Mouse (Mus musculus): ENCODE data around the gene Kank4. TPM values are rescaled to one million over a fixed set of nuclear protein-coding genes. Genes with fewer than 3 reads are reported as not detected.

Gene Kank4
- total RNA-seq (2023), result not detected

DNA sequence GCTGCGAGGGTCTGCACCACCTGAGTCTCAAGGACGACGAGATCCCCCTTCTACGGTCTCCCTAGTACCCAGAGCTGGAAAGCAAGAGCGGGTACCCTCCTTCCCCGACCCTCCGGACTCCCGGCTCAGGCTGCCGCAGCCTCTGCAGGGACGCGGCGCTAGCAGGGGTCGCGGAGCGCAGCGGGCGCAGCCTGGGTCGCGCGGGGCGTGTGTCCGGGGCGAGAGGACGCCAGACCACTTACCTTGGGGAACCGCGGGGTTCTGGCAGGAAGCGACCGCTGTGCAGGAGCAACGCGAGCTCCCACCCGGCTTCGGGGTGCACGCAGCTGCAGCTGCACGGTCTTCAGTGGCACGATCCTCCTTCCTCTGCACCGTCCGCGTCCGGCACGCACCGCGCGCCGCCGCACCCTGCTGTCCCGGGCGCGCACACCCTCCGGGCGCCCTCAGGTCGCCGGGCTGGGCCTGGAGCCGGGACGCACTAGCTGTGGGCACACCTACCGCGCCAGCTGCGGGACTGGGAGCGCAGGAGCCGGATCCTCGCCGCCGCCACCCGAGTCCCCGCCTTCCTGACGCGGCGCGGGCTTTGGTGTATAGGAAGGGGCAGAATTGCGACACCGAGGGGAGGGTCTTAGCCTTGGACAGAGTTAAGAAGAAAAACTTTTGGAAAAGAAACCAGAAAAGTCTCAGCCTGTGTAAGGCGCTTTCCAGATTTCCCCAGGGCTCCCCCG, at the start of gene Kank4:
Gene Kank4 (minus strand): TSS at position 354 of the 728 bp plus-strand sequence.

DNA sequence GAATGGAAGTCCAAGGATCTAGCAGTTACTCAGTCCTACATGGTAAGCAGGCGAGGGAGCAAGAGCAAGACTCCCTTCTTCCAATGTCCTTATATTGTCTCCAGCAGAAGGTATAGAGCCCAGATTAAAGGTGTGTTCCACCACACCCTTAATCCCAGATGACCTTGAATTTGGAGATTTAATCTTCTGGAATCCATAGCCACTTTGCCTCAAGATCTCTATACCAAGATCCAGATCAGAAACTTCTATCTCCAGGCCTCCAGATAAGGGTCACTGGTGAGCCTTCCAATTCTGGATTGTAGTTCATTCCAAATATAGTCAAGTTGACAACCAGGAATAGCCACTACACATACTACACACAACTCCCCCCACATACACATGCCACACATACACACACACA, 6.4 kb upstream of the Kank4 start, which contains the start of gene I0C0044D17Rik:
Gene I0C0044D17Rik (minus strand): TSS at position 101 of the 400 bp plus-strand sequence.

DNA sequence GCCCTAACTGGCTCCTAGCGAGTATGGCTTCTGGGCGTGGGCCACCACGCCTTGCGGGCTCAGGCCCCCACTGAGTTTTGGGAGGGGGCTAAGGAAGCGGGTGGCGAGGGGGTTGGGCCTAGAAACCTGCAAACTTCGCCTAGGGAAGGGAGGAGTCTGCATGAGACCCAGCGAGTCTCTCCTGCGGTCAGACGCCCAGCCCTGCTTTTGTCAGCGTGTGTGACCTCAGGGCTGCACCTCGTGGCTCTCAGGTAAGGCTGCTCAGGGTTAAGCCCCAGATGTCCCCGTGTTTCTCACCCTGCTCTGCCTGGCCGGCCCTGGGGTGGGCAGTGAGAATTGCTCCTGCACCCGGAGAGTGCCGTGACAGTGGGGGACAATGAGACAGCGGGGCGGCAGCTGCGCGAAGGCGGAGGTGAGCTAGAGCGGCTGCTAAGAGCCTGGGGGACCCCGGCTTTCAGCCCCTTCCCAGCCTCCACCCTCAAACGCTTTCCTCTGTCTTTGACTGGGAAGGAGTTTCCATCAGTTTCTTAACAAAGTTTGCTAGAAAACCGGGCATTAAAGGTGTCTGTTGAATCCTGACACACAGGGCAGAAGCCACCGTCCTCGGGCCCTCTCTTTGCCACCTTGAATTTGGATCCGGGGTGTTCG, 90.6 kb downstream of the Kank4 start, which contains the start of gene L1td1:
Gene L1td1 (plus strand): TSS at position 145 of the 648 bp plus-strand sequence.

Other genes starting within 250 kb of the Kank4 start
- not detected for gene L1td1, start 90.8 kb downstream of the Kank4 start, total RNA-seq (2023)
- not detected for gene I0C0044D17Rik, start 6.3 kb upstream of the Kank4 start, total RNA-seq (2023)
- 46.2 TPM for gene Usp1, start 106.3 kb upstream of the Kank4 start, total RNA-seq (2023)
- gene Angptl3, start 213.4 kb upstream of the Kank4 start, total RNA-seq (2023), result not detected

All from CD8-positive naive resting alpha-beta T cell, adult 57 days (primary cell).